Mouse (Mus musculus): ENCODE results near the gene Chst15.

Chst15 gene

GRCm38 (mm10) chr7:132336781-132337180 lies 19.8 kb upstream of the Chst15 start:
- no peak for DNase-seq (ENCODE audit: low spot score in 2 of 2)

GRCm38 (mm10) chr7:132335367-132335766 lies 18.3 kb upstream of the Chst15 start:
- no peak for DNase-seq (ENCODE audit: low spot score in 2 of 2)

GRCm38 (mm10) chr7:132333078-132333477 lies 16.1 kb upstream of the Chst15 start:
- no peak for DNase-seq (ENCODE audit: low spot score in 2 of 2)

- DNase-seq (ENCODE audit: low spot score in 2 of 2), result no peak
These were observed 15.1 kb upstream of the Chst15 start for GRCm38 (mm10) chr7:132332176-132332575.

- DNase-seq (ENCODE audit: low spot score in 2 of 2), result no peak
These were observed 13.2 kb upstream of the Chst15 start for GRCm38 (mm10) chr7:132330179-132330578.

GRCm38 (mm10) chr7:132328648-132329047 lies 11.6 kb upstream of the Chst15 start:
- DNase-seq (ENCODE audit: low spot score in 2 of 2), result no peak

- no peak for DNase-seq (ENCODE audit: low spot score in 2 of 2)
These were observed 8.7 kb upstream of the Chst15 start for GRCm38 (mm10) chr7:132325549-132326331.

- no peak for DNase-seq (ENCODE audit: low spot score in 2 of 2)
These were observed 6.4 kb upstream of the Chst15 start for GRCm38 (mm10) chr7:132323430-132323829.

GRCm38 (mm10) chr7:132321392-132321958 lies 4.4 kb upstream of the Chst15 start:
- DNase-seq (ENCODE audit: low spot score in 2 of 2), result no peak

- DNase-seq (ENCODE audit: low spot score in 2 of 2), result peak; percentile 34 to 54
These were observed 660 bp downstream of the Chst15 start for GRCm38 (mm10) chr7:132316101-132317035.

- DNase-seq (ENCODE audit: low spot score in 2 of 2), result peak; percentile 62 to 64
These were observed 1.6 kb downstream of the Chst15 start for GRCm38 (mm10) chr7:132315149-132316091.

GRCm38 (mm10) chr7:132312396-132312795 lies 4.6 kb downstream of the Chst15 start:
- peak; percentile 41 to 49 for DNase-seq (ENCODE audit: low spot score in 2 of 2)

GRCm38 (mm10) chr7:132308537-132309191 lies 8.4 kb downstream of the Chst15 start:
- DNase-seq (ENCODE audit: low spot score in 2 of 2), result no peak

GRCm38 (mm10) chr7:132307722-132308271 lies 9.2 kb downstream of the Chst15 start:
- DNase-seq (ENCODE audit: low spot score in 2 of 2), result no peak

GRCm38 (mm10) chr7:132306671-132307412 lies 10.2 kb downstream of the Chst15 start:
- no peak for DNase-seq (ENCODE audit: low spot score in 2 of 2)

- DNase-seq (ENCODE audit: low spot score in 2 of 2), result no peak
These were observed 11.3 kb downstream of the Chst15 start for GRCm38 (mm10) chr7:132305492-132306375.

- no peak for DNase-seq (ENCODE audit: low spot score in 2 of 2)
These were observed 12.5 kb downstream of the Chst15 start for GRCm38 (mm10) chr7:132304424-132305085.

- DNase-seq (ENCODE audit: low spot score in 2 of 2), result no peak
These were observed 13.0 kb downstream of the Chst15 start for GRCm38 (mm10) chr7:132303988-132304387.

Data from frontal cortex, postnatal 14 days (tissue).